Mouse (Mus musculus): ENCODE results near the gene Mtch1. TPM values are rescaled to one million over a fixed set of nuclear protein-coding genes. Genes with fewer than 3 reads are reported as not detected.

The Mtch1 gene
- total and polyA plus RNA-seq, 2 experiments from 2014 or later, result 504 to 595 TPM

DNA sequence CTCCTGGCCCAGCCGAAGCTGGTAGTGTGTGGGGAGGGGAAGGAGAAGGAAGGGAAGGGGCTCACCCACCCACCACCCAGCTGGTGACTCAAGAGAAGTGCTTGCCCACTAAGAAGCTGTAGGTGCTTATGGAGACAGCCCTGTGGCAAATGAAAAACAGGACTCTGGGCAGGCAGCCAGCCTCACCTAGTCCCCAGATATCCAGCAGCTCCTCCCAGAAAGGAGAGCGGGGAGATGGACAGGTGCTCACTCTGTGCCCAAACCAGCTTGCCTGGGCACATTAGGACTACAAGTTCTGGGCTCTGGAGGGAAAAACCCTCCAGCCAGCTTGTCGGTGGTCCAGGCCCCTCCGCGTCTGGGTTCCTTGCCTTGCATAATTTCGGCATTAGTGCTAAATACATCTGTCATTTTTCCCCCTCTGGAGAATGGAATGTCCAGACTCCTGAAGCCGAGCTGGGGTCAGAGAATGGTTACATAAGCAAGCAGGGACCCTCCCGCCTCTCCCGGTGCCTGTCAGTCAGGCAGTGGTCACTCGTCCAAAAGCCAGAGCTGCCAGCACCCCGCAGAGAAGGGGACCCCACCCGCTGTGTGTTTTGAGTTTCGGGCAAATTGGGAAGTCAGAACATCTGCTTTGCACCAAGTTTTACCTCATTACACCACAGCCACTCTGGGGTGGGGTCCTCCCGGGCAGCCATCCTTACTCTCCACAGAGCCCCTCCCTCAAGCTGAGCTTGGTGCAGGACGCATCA, 42.5 kb downstream of the Mtch1 start:
- DNase-seq, result no peak
- no peak overlapping the region for H3K9ac ChIP-seq
- TF ChIP-seq CTCF (IDR thresholded peaks at IDR 0.05; ENCODE audit: low read depth), result no peak
- H3K4me2 ChIP-seq (ENCODE audit: low read depth), result no peak overlapping the region
- no peaks in the 10 kb centered on the region for H3K4me1 ChIP-seq (ENCODE audit: insufficient read depth)
- ATAC-seq, result no peak
- H3K4me3 ChIP-seq (ENCODE audit: low read depth, low read length), result no peak overlapping the region
- no peak overlapping the region for H3K27ac ChIP-seq (ENCODE audit: low read depth, low read length)
- H3K9me3 ChIP-seq (ENCODE audit: low read length), result no peaks in the 10 kb centered on the region
- WGBS, result 27% methylated on average over 15 of the region's 15 CpGs
- H3K27me3 ChIP-seq (ENCODE audit: insufficient read depth, low read length), result no peaks in the 10 kb centered on the region
- H3K36me3 ChIP-seq (ENCODE audit: insufficient read depth), result peaks cover 15% of the 10 kb centered on the region

DNA sequence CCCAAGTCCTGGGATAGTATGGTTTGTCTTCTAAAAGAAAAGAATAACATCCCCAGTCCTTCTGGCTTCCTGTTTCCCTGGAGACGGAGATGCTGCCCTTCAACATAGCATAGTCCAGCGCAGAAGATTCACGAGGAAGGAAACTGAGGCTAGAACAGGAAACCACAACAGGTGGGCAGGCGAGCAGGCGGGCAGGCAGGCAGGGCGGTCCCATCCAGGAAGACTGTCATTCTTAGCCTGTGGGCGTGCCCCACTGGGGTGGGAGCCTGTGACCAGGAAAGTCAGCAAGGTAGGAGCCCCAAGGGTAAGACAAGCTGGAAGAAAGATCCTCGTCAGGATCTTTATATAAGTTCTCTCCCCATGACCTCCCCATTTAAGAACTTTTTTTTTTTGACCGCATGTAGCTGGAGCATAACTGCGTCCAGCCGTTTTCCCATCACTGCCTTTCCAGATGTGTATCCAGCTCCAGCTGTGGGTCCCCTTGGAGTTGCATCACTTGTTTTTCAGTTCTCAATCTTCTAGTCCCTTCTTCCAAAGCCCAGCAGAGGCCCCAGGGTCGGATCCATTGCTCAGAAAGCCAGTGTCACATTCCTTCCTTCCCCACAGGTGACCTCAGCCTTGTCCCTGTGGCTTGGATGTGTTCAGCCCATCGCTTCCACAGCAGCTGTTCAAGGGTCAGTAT, 43.2 kb downstream of the Mtch1 start:
- 78% methylated on average over 13 of the region's 13 CpGs for WGBS
- no peaks in the 10 kb centered on the region for H3K27me3 ChIP-seq (ENCODE audit: insufficient read depth, low read length)
- ATAC-seq, result no peak
- DNase-seq, result no peak
- H3K4me2 ChIP-seq (ENCODE audit: low read depth), result no peak overlapping the region
- no peaks in the 10 kb centered on the region for H3K4me1 ChIP-seq (ENCODE audit: insufficient read depth)
- H3K9ac ChIP-seq, result no peak overlapping the region
- H3K36me3 ChIP-seq (ENCODE audit: insufficient read depth), result peaks cover 20% of the 10 kb centered on the region
- H3K4me3 ChIP-seq (ENCODE audit: low read depth, low read length), result no peak overlapping the region
- H3K9me3 ChIP-seq (ENCODE audit: low read length), result no peaks in the 10 kb centered on the region
- H3K27ac ChIP-seq (ENCODE audit: low read depth, low read length), result no peak overlapping the region
- TF ChIP-seq CTCF (IDR thresholded peaks at IDR 0.05; ENCODE audit: low read depth), result no peak

DNA sequence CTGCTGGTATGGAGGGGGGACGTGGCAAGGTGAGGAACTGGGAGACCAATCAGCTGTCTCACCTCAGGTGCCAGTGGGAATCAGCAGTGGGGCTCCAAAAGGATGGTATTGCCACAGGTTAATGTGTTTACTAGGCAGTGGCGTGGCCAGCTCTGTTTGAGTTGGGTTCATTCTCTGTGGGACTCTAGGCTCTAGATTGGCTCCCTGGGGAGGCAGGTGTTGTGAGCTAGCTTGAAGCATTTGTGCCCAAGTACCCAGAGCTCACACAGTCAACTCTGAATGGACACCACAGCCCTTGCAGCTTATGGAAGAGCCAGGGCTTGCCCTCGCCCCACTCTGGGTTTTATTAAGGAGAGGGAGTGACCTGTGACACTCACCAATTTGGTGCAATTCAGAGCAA, 43.9 kb downstream of the Mtch1 start:
- Histone ChIP-seq H3K4me3 (ENCODE audit: low read depth, low read length) (no peak overlapping the region), H3K4me2 (ENCODE audit: low read depth) (no peak overlapping the region), H3K9ac (no peak overlapping the region), H3K36me3 (ENCODE audit: insufficient read depth) (peaks cover 25% of the 10 kb centered on the region), H3K4me1 (ENCODE audit: insufficient read depth) (no peaks in the 10 kb centered on the region), H3K27me3 (ENCODE audit: insufficient read depth, low read length) (no peaks in the 10 kb centered on the region), H3K27ac (ENCODE audit: low read depth, low read length) (no peak overlapping the region), H3K9me3 (ENCODE audit: low read length) (no peaks in the 10 kb centered on the region)
- no peak for TF ChIP-seq CTCF (IDR thresholded peaks at IDR 0.05; ENCODE audit: low read depth)
- 79% methylated on average over 3 of the region's 3 CpGs for WGBS
- DNase-seq (no peak), ATAC-seq (no peak)

DNA sequence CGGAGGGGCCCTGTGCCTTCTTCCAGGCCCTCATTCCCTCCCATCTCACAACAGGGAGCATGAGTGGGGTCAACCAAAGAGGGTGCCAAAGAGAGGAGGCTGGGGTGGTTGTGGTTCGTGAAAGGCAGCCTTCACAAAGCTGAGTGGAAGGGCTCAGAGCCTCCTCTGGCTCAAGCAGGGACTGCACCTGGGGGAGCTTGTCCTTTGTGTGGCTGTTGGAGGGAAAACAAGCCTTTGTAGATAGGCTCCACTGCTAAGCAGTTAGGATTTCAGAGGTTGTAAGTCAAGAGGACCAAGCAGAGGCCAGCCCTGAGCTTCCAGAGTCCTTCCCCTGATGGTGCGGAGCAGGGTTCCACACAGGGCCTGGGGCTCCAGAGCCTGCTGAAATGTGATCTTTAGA, 44.6 kb downstream of the Mtch1 start:
- Histone ChIP-seq H3K9me3 (ENCODE audit: low read length) (no peaks in the 10 kb centered on the region), H3K4me1 (ENCODE audit: insufficient read depth) (no peaks in the 10 kb centered on the region), H3K27ac (ENCODE audit: low read depth, low read length) (no peak overlapping the region), H3K4me2 (ENCODE audit: low read depth) (no peak overlapping the region), H3K27me3 (ENCODE audit: insufficient read depth, low read length) (no peaks in the 10 kb centered on the region), H3K36me3 (ENCODE audit: insufficient read depth) (peaks cover 30% of the 10 kb centered on the region), H3K4me3 (ENCODE audit: low read depth, low read length) (no peak overlapping the region), H3K9ac (no peak overlapping the region)
- ATAC-seq, result peak; percentile 56; the same call in 1 of the 2 replicates
- no peak for DNase-seq
- TF ChIP-seq CTCF (IDR thresholded peaks at IDR 0.05; ENCODE audit: low read depth), result peak; percentile 48
- WGBS, result 58% methylated on average over 3 of the region's 3 CpGs

DNA sequence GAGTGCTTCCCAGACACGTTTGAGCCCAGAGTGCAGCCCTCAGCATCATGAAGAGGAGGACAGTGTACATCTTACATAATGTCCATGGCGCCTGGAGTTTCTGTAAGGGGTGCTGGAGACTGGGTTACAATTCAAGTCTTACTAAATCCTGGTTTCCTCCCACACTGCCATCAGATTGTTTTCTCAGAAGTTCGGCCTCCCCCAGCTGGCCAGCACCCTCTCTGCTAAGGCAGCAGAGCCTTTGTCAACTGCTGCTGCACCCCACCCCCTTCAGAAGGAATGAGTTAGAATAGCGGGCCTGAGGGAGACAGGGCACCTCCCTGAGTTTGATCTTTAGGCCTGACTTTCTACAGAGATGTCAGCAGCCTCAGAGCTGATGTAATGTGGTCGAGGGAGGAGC, 45.6 kb downstream of the Mtch1 start:
- no peak overlapping the region for H3K4me3 ChIP-seq (ENCODE audit: low read depth, low read length)
- no peak for DNase-seq
- no peak overlapping the region for H3K27ac ChIP-seq (ENCODE audit: low read depth, low read length)
- WGBS, result 85% methylated on average over 5 of the region's 5 CpGs
- no peak for TF ChIP-seq CTCF (IDR thresholded peaks at IDR 0.05; ENCODE audit: low read depth)
- H3K9ac ChIP-seq, result no peak overlapping the region
- no peak for ATAC-seq
- peaks cover 34% of the 10 kb centered on the region for H3K36me3 ChIP-seq (ENCODE audit: insufficient read depth)
- no peaks in the 10 kb centered on the region for H3K9me3 ChIP-seq (ENCODE audit: low read length)
- H3K4me1 ChIP-seq (ENCODE audit: insufficient read depth), result no peaks in the 10 kb centered on the region
- no peaks in the 10 kb centered on the region for H3K27me3 ChIP-seq (ENCODE audit: insufficient read depth, low read length)
- H3K4me2 ChIP-seq (ENCODE audit: low read depth), result no peak overlapping the region

DNA sequence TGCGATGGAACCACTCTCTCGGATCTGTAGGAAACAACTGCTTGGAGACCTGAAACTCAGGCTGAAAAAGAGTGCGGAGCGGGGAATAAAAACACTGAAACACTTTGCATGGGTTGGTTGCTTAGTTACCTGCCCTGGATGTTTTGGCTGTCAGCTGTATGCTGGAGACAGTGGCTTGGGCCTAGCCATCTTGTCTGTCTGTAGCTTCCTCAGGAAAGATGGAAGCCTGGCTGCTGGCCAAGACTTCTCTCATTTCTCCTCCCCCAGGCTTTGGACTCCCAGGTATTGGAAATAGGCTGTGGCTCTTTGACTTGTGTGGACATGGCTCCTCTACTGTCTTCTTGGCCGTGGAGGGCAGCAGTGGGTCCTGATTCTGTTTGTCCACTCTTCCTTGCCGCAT, 46.3 kb downstream of the Mtch1 start:
- H3K4me1 ChIP-seq (ENCODE audit: insufficient read depth), result no peaks in the 10 kb centered on the region
- no peak overlapping the region for H3K27ac ChIP-seq (ENCODE audit: low read depth, low read length)
- no peak overlapping the region for H3K4me3 ChIP-seq (ENCODE audit: low read depth, low read length)
- ATAC-seq, result no peak
- 90% methylated on average over 6 of the region's 6 CpGs for WGBS
- H3K36me3 ChIP-seq (ENCODE audit: insufficient read depth), result peaks cover 40% of the 10 kb centered on the region
- no peak overlapping the region for H3K9ac ChIP-seq
- no peak for DNase-seq
- no peak overlapping the region for H3K4me2 ChIP-seq (ENCODE audit: low read depth)
- H3K9me3 ChIP-seq (ENCODE audit: low read length), result no peaks in the 10 kb centered on the region
- no peaks in the 10 kb centered on the region for H3K27me3 ChIP-seq (ENCODE audit: insufficient read depth, low read length)
- TF ChIP-seq CTCF (IDR thresholded peaks at IDR 0.05; ENCODE audit: low read depth), result no peak

DNA sequence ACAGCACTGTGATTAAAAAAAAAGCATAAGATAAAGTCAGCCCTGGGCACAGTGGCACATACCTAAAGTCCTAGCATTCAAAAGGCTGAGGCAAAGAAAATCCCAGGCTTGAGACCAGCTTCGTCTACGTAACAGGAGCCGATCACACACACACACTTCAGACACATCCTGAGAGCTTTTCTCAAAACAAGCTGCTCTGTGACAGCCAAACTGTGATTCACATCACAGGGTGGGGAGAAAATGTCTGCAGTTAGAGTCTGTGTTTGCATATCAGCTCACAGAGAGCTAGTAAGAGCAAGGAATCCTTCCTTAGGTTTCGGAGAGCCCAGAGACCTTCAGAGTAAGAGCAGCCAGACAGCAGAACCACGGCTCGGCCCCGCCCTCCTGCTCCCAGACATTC, 46.8 kb downstream of the Mtch1 start:
- H3K9ac ChIP-seq, result no peak overlapping the region
- ATAC-seq (peak; percentile 36; the same call in 1 of the 2 replicates), DNase-seq (no peak)
- no peaks in the 10 kb centered on the region for H3K9me3 ChIP-seq (ENCODE audit: low read length)
- WGBS, result 91% methylated on average over 7 of the region's 7 CpGs
- H3K4me3 ChIP-seq (ENCODE audit: low read depth, low read length), result no peak overlapping the region
- H3K27ac ChIP-seq (ENCODE audit: low read depth, low read length), result no peak overlapping the region
- no peak for TF ChIP-seq CTCF (IDR thresholded peaks at IDR 0.05; ENCODE audit: low read depth)
- no peak overlapping the region for H3K4me2 ChIP-seq (ENCODE audit: low read depth)
- H3K36me3 ChIP-seq (ENCODE audit: insufficient read depth), result peaks cover 45% of the 10 kb centered on the region
- no peaks in the 10 kb centered on the region for H3K4me1 ChIP-seq (ENCODE audit: insufficient read depth)
- no peaks in the 10 kb centered on the region for H3K27me3 ChIP-seq (ENCODE audit: insufficient read depth, low read length)

All from forebrain, postnatal 0 days (tissue).